ENCODE assay signal across 8 mouse cellular contexts in the genomic region with DNA sequence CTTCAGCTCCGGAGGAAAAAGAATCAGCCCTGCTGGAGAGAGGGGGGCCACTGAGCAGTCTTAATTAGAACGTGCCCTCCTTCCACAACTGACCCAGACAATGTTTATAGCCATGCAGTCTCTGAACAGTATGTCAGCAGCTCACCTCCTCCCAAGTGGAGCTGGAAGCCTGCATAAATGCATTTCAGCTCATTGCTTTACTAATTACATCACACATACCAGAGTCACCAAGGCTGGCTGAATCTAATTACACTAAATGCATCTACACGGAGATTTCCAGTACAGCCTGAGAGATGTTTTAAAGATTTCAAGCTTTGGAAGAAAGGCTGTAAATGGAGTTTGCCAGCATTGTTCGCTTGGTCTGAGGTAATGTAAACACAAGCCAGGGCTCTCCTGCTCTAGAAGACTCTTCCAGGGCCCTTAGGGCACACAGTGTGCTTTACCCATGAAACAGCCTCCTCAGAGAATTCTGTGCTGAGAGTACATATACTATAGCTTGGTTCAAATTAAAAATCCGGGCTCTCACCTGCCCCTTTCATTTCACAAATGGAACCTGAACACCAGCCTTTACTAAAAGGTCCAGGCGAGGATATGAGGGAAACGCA.
A peak's percentile ranks its signal among the peaks of the same experiment; 100 is the strongest.
DNase-seq lines count a peak whose midpoint lies in the region; ATAC-seq and TF ChIP-seq lines count a peak whose summit lies in the region.

No protein-coding gene starts in this region.

- H3K27me3 ChIP-seq in hindbrain, embryonic 12.5 days: no peaks in the 10 kb centered on the region
- no peaks in the 10 kb centered on the region for H3K27me3 ChIP-seq in hindbrain, embryonic 11.5 days (ENCODE audit: control insufficient read depth, insufficient read depth, low read length)
- H3K27me3 ChIP-seq in stomach, embryonic 16.5 days (ENCODE audit: control insufficient read depth, insufficient read depth, low read length): no peaks in the 10 kb centered on the region
- H3K27me3 ChIP-seq in stomach, postnatal 0 days (ENCODE audit: control insufficient read depth, insufficient read depth, low read length): no peaks in the 10 kb centered on the region
- no peaks in the 10 kb centered on the region for H3K27me3 ChIP-seq in limb, embryonic 10.5 days (ENCODE audit: low read depth, poor library complexity, severe bottlenecking)

- TF ChIP-seq EP300 in stomach, postnatal 0 days (optimal IDR thresholded peaks at IDR 0.05): no peak

- peak; percentile 79 for ATAC-seq in hindbrain, embryonic 12.5 days (ENCODE audit: low FRiP score)
- ATAC-seq in hindbrain, embryonic 11.5 days (ENCODE audit: low FRiP score): no peak
- peak; percentile 33; the same call in 1 of the 2 replicates for ATAC-seq in stomach, embryonic 16.5 days (ENCODE audit: insufficient read depth, low FRiP score)
- no peak for ATAC-seq in stomach, postnatal 0 days (ENCODE audit: low FRiP score, low TSS enrichment)

- no peak overlapping the region for H3K4me3 ChIP-seq in hindbrain, embryonic 12.5 days
- no peak overlapping the region for H3K4me3 ChIP-seq in hindbrain, embryonic 11.5 days (ENCODE audit: low read depth, low read length)
- H3K4me3 ChIP-seq in stomach, embryonic 16.5 days (replicated peaks; ENCODE audit: low read length): no peak overlapping the region
- H3K4me3 ChIP-seq in stomach, postnatal 0 days (ENCODE audit: low read depth, low read length): no peak overlapping the region
- no peak overlapping the region for H3K4me3 ChIP-seq in limb, embryonic 10.5 days
- no peak overlapping the region for H3K4me3 ChIP-seq in layer of hippocampus, adult 2 months

- no peaks in the 10 kb centered on the region for H3K36me3 ChIP-seq in hindbrain, embryonic 12.5 days
- no peaks in the 10 kb centered on the region for H3K36me3 ChIP-seq in hindbrain, embryonic 11.5 days (ENCODE audit: control insufficient read depth, insufficient read depth, low read length)
- no peaks in the 10 kb centered on the region for H3K36me3 ChIP-seq in stomach, embryonic 16.5 days (ENCODE audit: control insufficient read depth, insufficient read depth, low read length)
- H3K36me3 ChIP-seq in stomach, postnatal 0 days (ENCODE audit: control insufficient read depth, insufficient read depth, low read length): no peaks in the 10 kb centered on the region
- H3K36me3 ChIP-seq in limb, embryonic 10.5 days: no peaks in the 10 kb centered on the region

- WGBS in hindbrain, embryonic 12.5 days: 54% methylated on average over 7 of the region's 7 CpGs
- WGBS in hindbrain, embryonic 11.5 days: 71% methylated on average over 7 of the region's 7 CpGs
- WGBS in stomach, embryonic 16.5 days: 45% methylated on average over 7 of the region's 7 CpGs
- WGBS in stomach, postnatal 0 days: 49% methylated on average over 7 of the region's 7 CpGs
- 39% methylated on average over 7 of the region's 7 CpGs for WGBS in limb, embryonic 10.5 days

- no peak overlapping the region for H3K9ac ChIP-seq in hindbrain, embryonic 12.5 days
- H3K9ac ChIP-seq in hindbrain, embryonic 11.5 days (ENCODE audit: low read depth, low read length): no peak overlapping the region
- no peak overlapping the region for H3K9ac ChIP-seq in stomach, embryonic 16.5 days (ENCODE audit: low read length)
- no peak overlapping the region for H3K9ac ChIP-seq in stomach, postnatal 0 days (ENCODE audit: low read length)

- peaks cover 7% of the 10 kb centered on the region for H3K4me1 ChIP-seq in hindbrain, embryonic 12.5 days
- H3K4me1 ChIP-seq in hindbrain, embryonic 11.5 days (replicated peaks; ENCODE audit: control insufficient read depth, insufficient read depth, low read length): no peaks in the 10 kb centered on the region
- 0 out of 2 replicates have a peak, but pooled peaks cover 4% of the 10 kb centered on the region for H3K4me1 ChIP-seq in stomach, embryonic 16.5 days (ENCODE audit: control insufficient read depth, insufficient read depth, low read length)
- no peaks in the 10 kb centered on the region for H3K4me1 ChIP-seq in stomach, postnatal 0 days (replicated peaks; ENCODE audit: control insufficient read depth, insufficient read depth)
- peaks cover 41% of the 10 kb centered on the region for H3K4me1 ChIP-seq in limb, embryonic 10.5 days

- TF ChIP-seq CTCF in stomach, postnatal 0 days (IDR thresholded peaks at IDR 0.05; ENCODE audit: low read depth): no peak
- no peak for TF ChIP-seq CTCF in layer of hippocampus, adult 2 months (conservative IDR thresholded peaks at IDR 0.05)

- peak overlapping the region; percentile 58 for H3K27ac ChIP-seq in hindbrain, embryonic 12.5 days
- H3K27ac ChIP-seq in hindbrain, embryonic 11.5 days (ENCODE audit: low read depth, low read length): no peak overlapping the region
- no peak overlapping the region for H3K27ac ChIP-seq in stomach, embryonic 16.5 days (ENCODE audit: low read length)
- no peak overlapping the region for H3K27ac ChIP-seq in stomach, postnatal 0 days (replicated peaks)
- peak overlapping the region; percentile 80 for H3K27ac ChIP-seq in limb, embryonic 10.5 days
- no peak overlapping the region for H3K27ac ChIP-seq in layer of hippocampus, adult 2 months

- no peak for DNase-seq in hindbrain, embryonic 11.5 days (ENCODE audit: low spot score)
- DNase-seq in stomach, postnatal 0 days (ENCODE audit: low spot score): no peak
- peak; percentile 34 for DNase-seq in limb, embryonic 10.5 days (ENCODE audit: low spot score)
- no peak for DNase-seq in thymus, postnatal 14 days
- no peak for DNase-seq in layer of hippocampus, adult 2 months (ENCODE audit: low spot score in 2 of 2)
- DNase-seq in urinary bladder, postnatal 10 days (ENCODE audit: low spot score): no peak

- no peak overlapping the region for H3K4me2 ChIP-seq in hindbrain, embryonic 12.5 days (replicated peaks)
- H3K4me2 ChIP-seq in hindbrain, embryonic 11.5 days (replicated peaks; ENCODE audit: low read depth, low read length): no peak overlapping the region
- no peak overlapping the region for H3K4me2 ChIP-seq in stomach, embryonic 16.5 days (ENCODE audit: low read depth, low read length)
- H3K4me2 ChIP-seq in stomach, postnatal 0 days (replicated peaks; ENCODE audit: low read depth): no peak overlapping the region

- no peaks in the 10 kb centered on the region for H3K9me3 ChIP-seq in hindbrain, embryonic 12.5 days (replicated peaks)
- no peaks in the 10 kb centered on the region for H3K9me3 ChIP-seq in hindbrain, embryonic 11.5 days (ENCODE audit: control insufficient read depth, low read length)
- H3K9me3 ChIP-seq in stomach, embryonic 16.5 days (replicated peaks; ENCODE audit: control insufficient read depth, low read length): no peaks in the 10 kb centered on the region
- H3K9me3 ChIP-seq in stomach, postnatal 0 days (ENCODE audit: control insufficient read depth, low read length): no peaks in the 10 kb centered on the region
- no peaks in the 10 kb centered on the region for H3K9me3 ChIP-seq in limb, embryonic 10.5 days (replicated peaks)

Comparison
In these comparisons a context has a peak if more than half of its experiments do, and no peak if none do; other contexts are left out.
1. ATAC-seq: peak in hindbrain, embryonic 12.5 days (single experiment) and stomach, embryonic 16.5 days (single experiment); none in hindbrain, embryonic 11.5 days (single experiment) and stomach, postnatal 0 days (single experiment).
2. H3K27ac ChIP-seq: peak in hindbrain, embryonic 12.5 days (single experiment) and limb, embryonic 10.5 days (single experiment); none in hindbrain, embryonic 11.5 days (single experiment), stomach, embryonic 16.5 days (single experiment), stomach, postnatal 0 days (single experiment) and layer of hippocampus, adult 2 months (single experiment).